Mouse (Mus musculus): ENCODE measurements around the gene Nwd2.

Nwd2 gene

GRCm38 (mm10) chr5:63827415-63828053 lies 178.6 kb downstream of the Nwd2 start:
- DNase-seq (ENCODE audit: low read depth, low spot score) = no peak

- DNase-seq (ENCODE audit: low read depth, low spot score) = no peak
Measured at GRCm38 (mm10) chr5:63828380-63829185, 179.7 kb downstream of the Nwd2 start.

- no peak for DNase-seq (ENCODE audit: low read depth, low spot score)
Measured at GRCm38 (mm10) chr5:63831054-63831453, 182.2 kb downstream of the Nwd2 start.

- no peak for DNase-seq (ENCODE audit: low read depth, low spot score)
Measured at GRCm38 (mm10) chr5:63833955-63834354, 185.1 kb downstream of the Nwd2 start.

GRCm38 (mm10) chr5:63834435-63834834 lies 185.5 kb downstream of the Nwd2 start:
- no peak for DNase-seq (ENCODE audit: low read depth, low spot score)

GRCm38 (mm10) chr5:63837115-63837514 lies 188.2 kb downstream of the Nwd2 start:
- DNase-seq (ENCODE audit: low read depth, low spot score) = no peak

- no peak for DNase-seq (ENCODE audit: low read depth, low spot score)
Measured at GRCm38 (mm10) chr5:63837851-63838250, 188.9 kb downstream of the Nwd2 start.

GRCm38 (mm10) chr5:63839801-63840416 lies 191.0 kb downstream of the Nwd2 start:
- DNase-seq (ENCODE audit: low read depth, low spot score) = no peak

- DNase-seq (ENCODE audit: low read depth, low spot score) = no peak
Measured at GRCm38 (mm10) chr5:63847080-63847479, 198.2 kb downstream of the Nwd2 start.

- DNase-seq (ENCODE audit: low read depth, low spot score) = no peak
Measured at GRCm38 (mm10) chr5:63847541-63848226, 198.8 kb downstream of the Nwd2 start.

GRCm38 (mm10) chr5:63858901-63859300 lies 210.0 kb downstream of the Nwd2 start:
- no peak for DNase-seq (ENCODE audit: low read depth, low spot score)

Measured in telencephalon, adult 2 months (tissue).